Mouse (Mus musculus) midbrain, embryonic 11.5 days (tissue): ENCODE data around the gene Hpd. TPM values are rescaled to one million over a fixed set of nuclear protein-coding genes. Genes with fewer than 3 reads are reported as not detected.

Source experiments
- ATAC-seq: fragments of 200-750 bp; cut with Nextera tagmentation; 2 replicates; pipeline ENCODE4 v1.8.0; 2017; ENCODE audit warnings: moderate TSS enrichment, moderate library complexity; ENCODE audit not compliant: low FRiP score
- DNase-seq: peaks from one replicate; pipeline ENCODE4 v3.0.0; 2015; ENCODE audit warnings: low spot score; ENCODE audit errors: missing footprints
- H3K27ac ChIP-seq: fragments of 300-500 bp; sonication (generic); 2 replicates; pipeline ENCODE4 v1.5.1; 2014; ENCODE audit warnings: low read depth, low read length
- H3K27me3 ChIP-seq: fragments of 300-500 bp; sonication (generic); 2 replicates; pipeline ENCODE4 v1.6.1; 2014; ENCODE audit warnings: mild to moderate bottlenecking, low read length, moderate library complexity, mixed read lengths; ENCODE audit not compliant: control insufficient read depth, insufficient read depth
- H3K36me3 ChIP-seq: fragments of 300-500 bp; sonication (generic); 2 replicates; pipeline ENCODE4 v1.6.1; 2014; ENCODE audit warnings: mild to moderate bottlenecking, low read length, moderate library complexity, mixed read lengths; ENCODE audit not compliant: control insufficient read depth, insufficient read depth
- H3K4me1 ChIP-seq: fragments of 300-500 bp; sonication (generic); 2 replicates; pipeline ENCODE4 v1.6.1; 2014; ENCODE audit warnings: low read length; ENCODE audit not compliant: control insufficient read depth, insufficient read depth
- H3K4me2 ChIP-seq: fragments of 300-500 bp; sonication (generic); 2 replicates; pipeline ENCODE4 v1.6.1; 2014; ENCODE audit warnings: mild to moderate bottlenecking, moderate library complexity
- H3K4me3 ChIP-seq: fragments of 300-500 bp; sonication (generic); 2 replicates; pipeline ENCODE4 v1.5.1; 2014; ENCODE audit warnings: low read depth, low read length
- H3K9ac ChIP-seq: fragments of 300-500 bp; sonication (generic); 2 replicates; pipeline ENCODE4 v1.6.1; 2014; ENCODE audit warnings: low read length
- H3K9me3 ChIP-seq: fragments of 300-500 bp; sonication (generic); 2 replicates; pipeline ENCODE4 v1.6.1; 2016; ENCODE audit warnings: low read length; ENCODE audit not compliant: control insufficient read depth
- WGBS: fragments of 180-500 bp; shearing (Covaris S2); extraction: QIAGEN DNeasy Blood & Tissue Kit; methylation state at CpG from one replicate; pipeline ENCODE4 v1.1.7; 2014; 5-methylcytosine and 5-hydroxymethylcytosine counted together
- polyA plus RNA-seq: library from polyadenylated mRNA; unstranded; fragments of >200 nt; fragmentation: Nextera tagmentation; extraction: Ambion mirVana; gene quantifications from 2 replicates; pipeline ENCODE4 v1.2.1, GENCODE M21; 2014

The Hpd gene
- polyA plus RNA-seq, 1 experiment from 2014 or later: not detected

- Histone ChIP-seq H3K9ac (no peak overlapping the region), H3K27me3 (no peaks in the 10 kb centered on the region), H3K4me2 (peak overlapping the region; percentile 33), H3K4me1 (0 out of 2 replicates have a peak, but pooled peaks cover 3% of the 10 kb centered on the region), H3K9me3 (no peaks in the 10 kb centered on the region), H3K36me3 (peaks cover 1% of the 10 kb centered on the region; the same call in 1 of the 2 replicates), H3K4me3 (peak overlapping the region; percentile 10; the same call in 1 of the 2 replicates), H3K27ac (no peak overlapping the region)
- ATAC-seq (peak; percentile 88), DNase-seq (peak; percentile 99)
- 18% methylated on average over 22 of the region's 22 CpGs for WGBS
Observed at GRCm38 (mm10) chr5:123171646-123172350, 10.7 kb downstream of the Hpd start.

GRCm38 (mm10) chr5:123170365-123170764, 12.2 kb downstream of the Hpd start:
- no peaks in the 10 kb centered on the region for H3K27me3 ChIP-seq
- H3K4me3 ChIP-seq: no peak overlapping the region
- no peak overlapping the region for H3K27ac ChIP-seq
- H3K4me2 ChIP-seq: no peak overlapping the region
- H3K9ac ChIP-seq: no peak overlapping the region
- H3K36me3 ChIP-seq: peaks cover 12% of the 10 kb centered on the region
- no peak for DNase-seq
- 81% methylated on average over 9 of the region's 9 CpGs for WGBS
- no peak for ATAC-seq
- H3K4me1 ChIP-seq: 0 out of 2 replicates have a peak, but pooled peaks cover 3% of the 10 kb centered on the region
- no peaks in the 10 kb centered on the region for H3K9me3 ChIP-seq

GRCm38 (mm10) chr5:123169284-123169683, 13.2 kb downstream of the Hpd start, which contains the start of gene Psmd9:
Gene Psmd9, plus strand, starts transcription at chr5:123169413.
- Histone ChIP-seq H3K4me2 (no peak within 1 kb of the TSS), H3K27me3 (no peaks in the 10 kb centered on the region), H3K4me3 (no peak within 1 kb of the TSS), H3K36me3 (peaks cover 14% of the 10 kb centered on the region), H3K4me1 (0 out of 2 replicates have a peak, but pooled peaks cover 3% of the 10 kb centered on the region), H3K9me3 (no peaks in the 10 kb centered on the region), H3K9ac (no peak within 1 kb of the TSS), H3K27ac (no peak within 1 kb of the TSS)
- 85% methylated on average over 5 of the region's 5 CpGs for WGBS
- DNase-seq: no peak
- ATAC-seq: no peak

GRCm38 (mm10) chr5:123167591-123167990, 14.9 kb downstream of the Hpd start:
- WGBS: 85% methylated on average over 5 of the region's 5 CpGs
- Histone ChIP-seq H3K27ac (no peak overlapping the region), H3K9ac (no peak overlapping the region), H3K4me1 (0 out of 2 replicates have a peak, but pooled peaks cover 3% of the 10 kb centered on the region), H3K4me2 (no peak overlapping the region), H3K36me3 (peaks cover 26% of the 10 kb centered on the region), H3K4me3 (no peak overlapping the region), H3K9me3 (no peaks in the 10 kb centered on the region), H3K27me3 (no peaks in the 10 kb centered on the region)
- DNase-seq (no peak), ATAC-seq (no peak)

GRCm38 (mm10) chr5:123166437-123166836, 16.1 kb downstream of the Hpd start:
- peaks cover 33% of the 10 kb centered on the region for H3K36me3 ChIP-seq
- H3K4me2 ChIP-seq: no peak overlapping the region
- H3K4me1 ChIP-seq: no peaks in the 10 kb centered on the region
- H3K27me3 ChIP-seq: no peaks in the 10 kb centered on the region
- DNase-seq (no peak), ATAC-seq (no peak)
- 88% methylated on average over 10 of the region's 10 CpGs for WGBS
- no peak overlapping the region for H3K4me3 ChIP-seq
- H3K27ac ChIP-seq: no peak overlapping the region
- H3K9me3 ChIP-seq: no peaks in the 10 kb centered on the region
- no peak overlapping the region for H3K9ac ChIP-seq

GRCm38 (mm10) chr5:123162942-123163341, 19.6 kb downstream of the Hpd start:
- H3K4me3 ChIP-seq: no peak overlapping the region
- no peaks in the 10 kb centered on the region for H3K9me3 ChIP-seq
- no peaks in the 10 kb centered on the region for H3K4me1 ChIP-seq
- no peaks in the 10 kb centered on the region for H3K27me3 ChIP-seq
- ATAC-seq: no peak
- H3K4me2 ChIP-seq: no peak overlapping the region
- H3K36me3 ChIP-seq: peaks cover 64% of the 10 kb centered on the region
- DNase-seq: no peak
- H3K9ac ChIP-seq: no peak overlapping the region
- no peak overlapping the region for H3K27ac ChIP-seq
- 85% methylated on average over 9 of the region's 9 CpGs for WGBS

- DNase-seq (no peak), ATAC-seq (no peak)
- no peak overlapping the region for H3K4me2 ChIP-seq
- H3K4me3 ChIP-seq: no peak overlapping the region
- no peak overlapping the region for H3K9ac ChIP-seq
- H3K27me3 ChIP-seq: no peaks in the 10 kb centered on the region
- no peaks in the 10 kb centered on the region for H3K4me1 ChIP-seq
- 94% methylated on average over 14 of the region's 15 CpGs for WGBS
- H3K27ac ChIP-seq: no peak overlapping the region
- H3K9me3 ChIP-seq: no peaks in the 10 kb centered on the region
- H3K36me3 ChIP-seq: peaks cover 61% of the 10 kb centered on the region
Observed at GRCm38 (mm10) chr5:123160341-123160740, 22.2 kb downstream of the Hpd start.

- Histone ChIP-seq H3K9me3 (no peaks in the 10 kb centered on the region), H3K4me3 (no peak overlapping the region), H3K27me3 (no peaks in the 10 kb centered on the region), H3K36me3 (peaks cover 61% of the 10 kb centered on the region), H3K27ac (no peak overlapping the region), H3K9ac (no peak overlapping the region), H3K4me1 (no peaks in the 10 kb centered on the region), H3K4me2 (no peak overlapping the region)
- DNase-seq: no peak
- 90% methylated on average over 15 of the region's 15 CpGs for WGBS
- no peak for ATAC-seq
Observed at GRCm38 (mm10) chr5:123159866-123160265, 22.7 kb downstream of the Hpd start.

- Histone ChIP-seq H3K9me3 (no peaks in the 10 kb centered on the region), H3K36me3 (peaks cover 61% of the 10 kb centered on the region), H3K4me2 (no peak overlapping the region), H3K27me3 (no peaks in the 10 kb centered on the region), H3K4me1 (no peaks in the 10 kb centered on the region), H3K9ac (no peak overlapping the region), H3K27ac (no peak overlapping the region), H3K4me3 (no peak overlapping the region)
- 94% methylated on average over 4 of the region's 4 CpGs for whole genome bisulfite sequencing
- DNase-seq: no peak
- no peak for ATAC-seq
Observed at GRCm38 (mm10) chr5:123159446-123159845, 23.1 kb downstream of the Hpd start.
